Mouse (Mus musculus): ENCODE measurements at regions not wholly inside any gene's neighbourhood (a gene's known extent, or its start where the extent isn't known, plus 50 kb on each side); places are given as distances from the start of the nearest gene placed in this dataset.
A peak's percentile ranks its signal among the peaks of the same experiment; 100 is the strongest.
"Not testable (repeated sequence)": the region's sequence is repeated elsewhere in the genome, so short reads cannot be mapped to it uniquely, and the experiment has no call there.

GRCm38 (mm10) chr2:15273446-15273845 is 218.6 kb upstream of the Nsun6 start:
- ATAC-seq (replicated peaks; ENCODE audit: low FRiP score, low TSS enrichment, poor library complexity, severe bottlenecking): no peak

- ATAC-seq (replicated peaks; ENCODE audit: low FRiP score, low TSS enrichment, poor library complexity, severe bottlenecking): no peak
Measured at GRCm38 (mm10) chr2:15260486-15261165, 205.8 kb upstream of the Nsun6 start.

- ATAC-seq (replicated peaks; ENCODE audit: low FRiP score, low TSS enrichment, poor library complexity, severe bottlenecking): not testable (repeated sequence)
Measured at GRCm38 (mm10) chr2:15242276-15242675, 187.4 kb upstream of the Nsun6 start.

GRCm38 (mm10) chr2:15221910-15222309 is 167.0 kb upstream of the Nsun6 start:
- no peak for ATAC-seq (replicated peaks; ENCODE audit: low FRiP score, low TSS enrichment, poor library complexity, severe bottlenecking)

- ATAC-seq (replicated peaks; ENCODE audit: low FRiP score, low TSS enrichment, poor library complexity, severe bottlenecking): no peak
Measured at GRCm38 (mm10) chr2:15188091-15188490, 133.2 kb upstream of the Nsun6 start.

- no peak for ATAC-seq (replicated peaks; ENCODE audit: low FRiP score, low TSS enrichment, poor library complexity, severe bottlenecking)
Measured at GRCm38 (mm10) chr2:15181000-15181399, 126.1 kb upstream of the Nsun6 start.

GRCm38 (mm10) chr2:15166435-15167024 is 111.7 kb upstream of the Nsun6 start:
- no peak for ATAC-seq (replicated peaks; ENCODE audit: low FRiP score, low TSS enrichment, poor library complexity, severe bottlenecking)

GRCm38 (mm10) chr2:15165830-15166229 is 111.0 kb upstream of the Nsun6 start:
- no peak for ATAC-seq (replicated peaks; ENCODE audit: low FRiP score, low TSS enrichment, poor library complexity, severe bottlenecking)

- peak; percentile 97 for ATAC-seq (replicated peaks; ENCODE audit: low FRiP score, low TSS enrichment, poor library complexity, severe bottlenecking)
Measured at GRCm38 (mm10) chr2:15163732-15164418, 109.0 kb upstream of the Nsun6 start.

- no peak for ATAC-seq (replicated peaks; ENCODE audit: low FRiP score, low TSS enrichment, poor library complexity, severe bottlenecking)
Measured at GRCm38 (mm10) chr2:15161831-15162230, 107.0 kb upstream of the Nsun6 start.

- no peak for ATAC-seq (replicated peaks; ENCODE audit: low FRiP score, low TSS enrichment, poor library complexity, severe bottlenecking)
Measured at GRCm38 (mm10) chr2:15157622-15158021, 102.8 kb upstream of the Nsun6 start.

- ATAC-seq (replicated peaks; ENCODE audit: low FRiP score, low TSS enrichment, poor library complexity, severe bottlenecking): no peak
Measured at GRCm38 (mm10) chr2:15150823-15151222, 96.0 kb upstream of the Nsun6 start.

GRCm38 (mm10) chr2:15148381-15148780 is 93.5 kb upstream of the Nsun6 start:
- ATAC-seq (replicated peaks; ENCODE audit: low FRiP score, low TSS enrichment, poor library complexity, severe bottlenecking): no peak

- ATAC-seq (replicated peaks; ENCODE audit: low FRiP score, low TSS enrichment, poor library complexity, severe bottlenecking): no peak
Measured at GRCm38 (mm10) chr2:15146986-15147385, 92.1 kb upstream of the Nsun6 start.

- ATAC-seq (replicated peaks; ENCODE audit: low FRiP score, low TSS enrichment, poor library complexity, severe bottlenecking): no peak
Measured at GRCm38 (mm10) chr2:15146414-15146813, 91.5 kb upstream of the Nsun6 start.

- ATAC-seq (replicated peaks; ENCODE audit: low FRiP score, low TSS enrichment, poor library complexity, severe bottlenecking): no peak
Measured at GRCm38 (mm10) chr2:15144781-15145180, 89.9 kb upstream of the Nsun6 start.

- peak; percentile 70 for ATAC-seq (replicated peaks; ENCODE audit: low FRiP score, low TSS enrichment, poor library complexity, severe bottlenecking)
Measured at GRCm38 (mm10) chr2:15139877-15140276, 85.0 kb upstream of the Nsun6 start.

Measured in megakaryocyte-erythroid progenitor cell, adult 5-6 weeks (primary cell).